Mouse (Mus musculus) CH12.LX (cell line): Measurements from ENCODE around the gene Ccdc142. TPM values are rescaled to one million over a fixed set of nuclear protein-coding genes. Genes with fewer than 3 reads are reported as not detected.
A peak's percentile ranks its signal among the peaks of the same experiment; 100 is the strongest.

Experiments
- DNase-seq: peaks from one replicate; pipeline ENCODE4 v3.0.0-alpha.2; 2013; ENCODE audit errors: extremely low read depth
- H3K27ac ChIP-seq: 2 replicates; pipeline ENCODE4 v1.5.1; 2012; ENCODE audit warnings: low read depth, mild to moderate bottlenecking, control low read depth, moderate library complexity; ENCODE audit not compliant: insufficient read depth
- H3K27me3 ChIP-seq: replicated peaks from 2 replicates; pipeline ENCODE3; 2012; ENCODE audit warnings: inconsistent platforms
- H3K36me3 ChIP-seq, 2 experiments: replicated peaks in 1 of 2; 2 replicates each; pipeline versions ENCODE3 to v1.6.1; 2012; ENCODE audit warnings: inconsistent platforms in 1 of 2, low read length in 1 of 2, mild to moderate bottlenecking in 1 of 2, mixed read lengths in 1 of 2, moderate library complexity in 1 of 2; ENCODE audit not compliant: control insufficient read depth in 1 of 2, insufficient read depth in 1 of 2
- H3K4me1 ChIP-seq, 2 experiments: 2 replicates each; pipeline ENCODE4 v1.6.1; 2012; ENCODE audit warnings: inconsistent platforms in 1 of 2, moderate library complexity in 1 of 2; ENCODE audit not compliant: insufficient read depth in 2 of 2, control insufficient read depth in 1 of 2
- H3K4me2 ChIP-seq: 2 replicates; pipeline ENCODE4 v1.6.1; 2012; ENCODE audit warnings: low read depth, mild to moderate bottlenecking, control low read depth; ENCODE audit not compliant: poor library complexity, insufficient read depth, severe bottlenecking
- H3K4me3 ChIP-seq, 3 experiments: fragments of 150-350 bp in 1 of 3; sonication (generic) in 1 of 3; replicated peaks in 1 of 3; 2 replicates each; pipeline versions ENCODE3 to v1.5.1; 2011 to 2012; ENCODE audit warnings: low read depth in 2 of 3, low read length in 2 of 3, mild to moderate bottlenecking in 2 of 3, moderate library complexity in 2 of 3, control low read depth in 1 of 3, improper control_type of control experiment in 1 of 3, inconsistent platforms in 1 of 3, mixed read lengths in 1 of 3; ENCODE audit not compliant: poor library complexity in 1 of 3
- H3K79me2 ChIP-seq: replicated peaks from 2 replicates; pipeline ENCODE4 v1.6.1; 2012; ENCODE audit warnings: mild to moderate bottlenecking, moderate library complexity; ENCODE audit not compliant: control insufficient read depth, poor library complexity, insufficient read depth, severe bottlenecking; ENCODE audit errors: extremely low read depth
- H3K9ac ChIP-seq: 2 replicates; pipeline ENCODE4 v1.6.1; 2012; ENCODE audit warnings: low read depth, mild to moderate bottlenecking, control low read depth, moderate library complexity; ENCODE audit not compliant: insufficient read depth
- H3K9me3 ChIP-seq: replicated peaks from 2 replicates; pipeline ENCODE3; 2012; ENCODE audit warnings: low read length, inconsistent platforms, mixed read lengths
- BHLHE40 ChIP-seq: IDR thresholded peaks from 2 replicates; pipeline ENCODE4 v1.6.1; 2011; ENCODE audit warnings: mild to moderate bottlenecking, low read depth, low read length, improper control_type of control experiment
- CHD1 ChIP-seq: IDR thresholded peaks from 2 replicates; pipeline ENCODE4 v1.6.1; 2012; ENCODE audit warnings: low read depth, low read length, improper control_type of control experiment, inconsistent platforms
- CHD2 ChIP-seq: IDR thresholded peaks from 2 replicates; pipeline ENCODE4 v1.6.1; 2011; ENCODE audit warnings: low read length, improper control_type of control experiment
- CTCF ChIP-seq, 2 experiments: IDR thresholded peaks in 1 of 2; conservative IDR thresholded peaks in 1 of 2; 2 replicates each; pipeline ENCODE4 v1.5.1; 2011 to 2012; ENCODE audit warnings: low read depth in 2 of 2, low read length in 2 of 2, improper control_type of control experiment in 1 of 2, inconsistent platforms in 1 of 2, mild to moderate bottlenecking in 1 of 2, moderate library complexity in 1 of 2
- E2F4 ChIP-seq: IDR thresholded peaks from 2 replicates; pipeline ENCODE4 v1.6.1; 2011; ENCODE audit warnings: low read depth, low read length, improper control_type of control experiment; ENCODE audit not compliant: insufficient replicate concordance
- ELF1 ChIP-seq: IDR thresholded peaks from 2 replicates; pipeline ENCODE4 v1.6.1; 2014; ENCODE audit warnings: low read depth, mild to moderate bottlenecking, inconsistent platforms, low read length, improper control_type of control experiment
- EP300 ChIP-seq: IDR thresholded peaks from 2 replicates; pipeline ENCODE4 v1.6.1; 2011; ENCODE audit warnings: low read length, improper control_type of control experiment
- ETS1 ChIP-seq: conservative IDR thresholded peaks from 2 replicates; pipeline ENCODE4 v1.6.1; 2012; ENCODE audit warnings: low read depth, mild to moderate bottlenecking, inconsistent platforms, low read length, improper control_type of control experiment, moderate library complexity
- GABPA ChIP-seq: IDR thresholded peaks from 2 replicates; pipeline ENCODE4 v1.6.1; 2012; ENCODE audit warnings: low read depth, low read length, improper control_type of control experiment, inconsistent platforms; ENCODE audit not compliant: insufficient replicate concordance
- HCFC1 ChIP-seq: IDR thresholded peaks from 2 replicates; pipeline ENCODE4 v1.6.1; 2012; ENCODE audit warnings: low read depth, mild to moderate bottlenecking, inconsistent platforms, low read length, improper control_type of control experiment
- IRF4 ChIP-seq: IDR thresholded peaks from 2 replicates; pipeline ENCODE4 v1.6.1; 2014; ENCODE audit warnings: low read depth, mild to moderate bottlenecking, inconsistent platforms, low read length, improper control_type of control experiment
- JUN ChIP-seq: IDR thresholded peaks from 2 replicates; pipeline ENCODE4 v1.6.1; 2011; ENCODE audit warnings: low read depth, mild to moderate bottlenecking, low read length, improper control_type of control experiment, moderate library complexity; ENCODE audit not compliant: insufficient read depth
- JUND ChIP-seq: conservative IDR thresholded peaks from 2 replicates; pipeline ENCODE4 v1.6.1; 2011; ENCODE audit warnings: low read depth, low read length, improper control_type of control experiment
- KAT2A ChIP-seq: IDR thresholded peaks from 2 replicates; pipeline ENCODE4 v1.6.1; 2012; ENCODE audit warnings: low read length, improper control_type of control experiment, inconsistent platforms; ENCODE audit not compliant: insufficient replicate concordance
- MAFK ChIP-seq: IDR thresholded peaks from 2 replicates; pipeline ENCODE4 v1.6.1; 2011; ENCODE audit warnings: low read length, improper control_type of control experiment; ENCODE audit not compliant: insufficient replicate concordance
- MAX ChIP-seq: IDR thresholded peaks from 2 replicates; pipeline ENCODE4 v1.6.1; 2011; ENCODE audit warnings: low read length, improper control_type of control experiment
- MAZ ChIP-seq: IDR thresholded peaks from 2 replicates; pipeline ENCODE4 v1.6.1; 2012; ENCODE audit warnings: low read depth, mild to moderate bottlenecking, inconsistent platforms, low read length, improper control_type of control experiment, moderate library complexity
- MEF2A ChIP-seq: IDR thresholded peaks from 2 replicates; pipeline ENCODE4 v1.6.1; 2014; ENCODE audit warnings: low read depth, mild to moderate bottlenecking, inconsistent platforms, low read length, improper control_type of control experiment, borderline replicate concordance
- MXI1 ChIP-seq: IDR thresholded peaks from 2 replicates; pipeline ENCODE4 v1.6.1; 2011; ENCODE audit warnings: mild to moderate bottlenecking, low read depth, low read length, improper control_type of control experiment
- MYC ChIP-seq: IDR thresholded peaks from 2 replicates; pipeline ENCODE4 v1.6.1; 2011; ENCODE audit warnings: low read depth, mild to moderate bottlenecking, improper control_type of control experiment, low read length
- NELFE ChIP-seq: IDR thresholded peaks from 2 replicates; pipeline ENCODE4 v1.6.1; 2011; ENCODE audit warnings: low read depth, low read length, improper control_type of control experiment
- NRF1 ChIP-seq: IDR thresholded peaks from 2 replicates; pipeline ENCODE4 v1.6.1; 2014; ENCODE audit warnings: low read depth, mild to moderate bottlenecking, inconsistent platforms, low read length, improper control_type of control experiment, moderate library complexity
- PAX5 ChIP-seq: IDR thresholded peaks from 2 replicates; pipeline ENCODE4 v1.6.1; 2012; ENCODE audit warnings: low read length, inconsistent platforms, mixed read lengths
- POLR2A ChIP-seq: IDR thresholded peaks from 2 replicates; pipeline ENCODE4 v1.6.1; 2011; ENCODE audit warnings: low read depth, mild to moderate bottlenecking, improper control_type of control experiment, low read length
- POLR2AphosphoS2 ChIP-seq: IDR thresholded peaks from 2 replicates; pipeline ENCODE4 v1.6.1; 2011; ENCODE audit warnings: low read depth, low read length, improper control_type of control experiment
- RAD21 ChIP-seq: IDR thresholded peaks from 2 replicates; pipeline ENCODE4 v1.6.1; 2011; ENCODE audit warnings: low read depth, mild to moderate bottlenecking, low read length, improper control_type of control experiment, moderate library complexity
- RCOR1 ChIP-seq: conservative IDR thresholded peaks from 2 replicates; pipeline ENCODE4 v1.6.1; 2012; ENCODE audit warnings: low read depth, mild to moderate bottlenecking, inconsistent platforms, low read length, improper control_type of control experiment
- SIN3A ChIP-seq: IDR thresholded peaks from 2 replicates; pipeline ENCODE4 v1.6.1; 2012; ENCODE audit warnings: low read length, improper control_type of control experiment, inconsistent platforms
- SMC3 ChIP-seq: IDR thresholded peaks from 2 replicates; pipeline ENCODE4 v1.6.1; 2011; ENCODE audit warnings: low read depth, low read length, improper control_type of control experiment
- TBP ChIP-seq: conservative IDR thresholded peaks from 2 replicates; pipeline ENCODE4 v1.6.1; 2011; ENCODE audit warnings: low read depth, low read length, improper control_type of control experiment
- TCF12 ChIP-seq: IDR thresholded peaks from 2 replicates; pipeline ENCODE4 v1.6.1; 2014; ENCODE audit warnings: low read depth, mild to moderate bottlenecking, inconsistent platforms, low read length, improper control_type of control experiment
- UBTF ChIP-seq: IDR thresholded peaks from 2 replicates; pipeline ENCODE4 v1.6.1; 2012; ENCODE audit warnings: low read depth, mild to moderate bottlenecking, inconsistent platforms, low read length, improper control_type of control experiment, moderate library complexity
- USF1 ChIP-seq: IDR thresholded peaks from 2 replicates; pipeline ENCODE4 v1.6.1; 2014; ENCODE audit warnings: low read depth, mild to moderate bottlenecking, inconsistent platforms, low read length, improper control_type of control experiment
- USF2 ChIP-seq: conservative IDR thresholded peaks from 2 replicates; pipeline ENCODE4 v1.6.1; 2011; ENCODE audit warnings: low read depth, low read length, improper control_type of control experiment
- ZC3H11A ChIP-seq: IDR thresholded peaks from 2 replicates; pipeline ENCODE4 v1.6.1; 2012; ENCODE audit warnings: low read depth, mild to moderate bottlenecking, inconsistent platforms, low read length, improper control_type of control experiment
- ZKSCAN1 ChIP-seq: IDR thresholded peaks from 2 replicates; pipeline ENCODE4 v1.6.1; 2012; ENCODE audit warnings: low read depth, inconsistent platforms, low read length, improper control_type of control experiment, borderline replicate concordance
- ZMIZ1 ChIP-seq: IDR thresholded peaks from 2 replicates; pipeline ENCODE4 v1.6.1; 2012; ENCODE audit warnings: low read depth, mild to moderate bottlenecking, inconsistent platforms, low read length, improper control_type of control experiment
- ZNF384 ChIP-seq: IDR thresholded peaks from 2 replicates; pipeline ENCODE4 v1.6.1; 2012; ENCODE audit warnings: low read depth, low read length, improper control_type of control experiment, inconsistent platforms
- dilution Hi-C: fragments of 300-500 bp; cut with MboI; formaldehyde crosslinking; loops from 2 replicates; pipeline ENCODE4 v1.14.3; 2020; ENCODE audit warnings: low sequenced_read_pairs; ENCODE audit not compliant: extremely low pct_unique_long_range_greater_than_20kb, extremely low pct_ligation_motif_present
- in situ Hi-C: fragments of 300-500 bp; cut with MboI; formaldehyde crosslinking; loops from 3 replicates; pipeline ENCODE4 v1.14.3; 2019; ENCODE audit warnings: low sequenced_read_pairs, low pct_ligation_motif_present, low pct_unique_long_range_greater_than_20kb, mixed read lengths
- polyA plus RNA-seq: library from polyadenylated mRNA; unstranded; fragments of >175 nt; gene quantifications from 2 replicates; pipeline ENCODE4 v1.2.1, GENCODE M21; 2012; ENCODE audit warnings: low read depth; ENCODE audit not compliant: insufficient read length
- total RNA-seq, 2 experiments: library from RNA; depleted of rRNA; stranded (reverse); fragments of 300-350 nt in 1 of 2; fragments of >200 nt in 1 of 2; gene quantifications; 2 replicates each; pipeline ENCODE4 v1.2.3; 2012 to 2014

Gene Ccdc142
- total and polyA plus RNA-seq, 3 experiments: 0.38 to 3.1 (median 1.7) TPM

- H3K9ac ChIP-seq: peak within 1 kb of the TSS; percentile 93
- H3K4me2 ChIP-seq: peak within 1 kb of the TSS; percentile 93
- in situ Hi-C loops: no loop called here
- H3K4me1 ChIP-seq: peaks cover 8 to 43% of the 10 kb centered on the region in 2 experiments
- peak within 1 kb of the TSS; percentile 88 to 98 (median 96) for H3K4me3 ChIP-seq
- H3K9me3 ChIP-seq: no peaks in the 10 kb centered on the region
- H3K27me3 ChIP-seq: no peaks in the 10 kb centered on the region
- H3K79me2 ChIP-seq: peaks cover 38% of the 10 kb centered on the region
- dilution Hi-C loops: no loop called here
- DNase-seq: no peak
- peaks cover 36 to 69% of the 10 kb centered on the region in 2 experiments for H3K36me3 ChIP-seq
- TF ChIP-seq BHLHE40: 0 out of 2 replicates have a peak, but pooled peaks have one; percentile 12
- TF ChIP-seq MAFK: no peak
- no peak for TF ChIP-seq RCOR1
- no peak for TF ChIP-seq ZC3H11A
- no peak for TF ChIP-seq ZMIZ1
- TF ChIP-seq RAD21: peak; percentile 41
- TF ChIP-seq TCF12: no peak
- TF ChIP-seq ZKSCAN1: no peak
- TF ChIP-seq IRF4: peak; percentile 35; the same call in 1 of the 2 replicates
- no peak; the same call in 1 of the 2 replicates for TF ChIP-seq MXI1
- TF ChIP-seq POLR2AphosphoS2: no peak
- no peak for TF ChIP-seq ZNF384
- no peak for TF ChIP-seq ETS1
- no peak for TF ChIP-seq POLR2A
- TF ChIP-seq EP300: no peak
- no peak for TF ChIP-seq MEF2A
- no peak for TF ChIP-seq CHD2
- TF ChIP-seq MYC: no peak; the same call in 1 of the 2 replicates
- TF ChIP-seq NRF1: no peak
- TF ChIP-seq HCFC1: no peak
- TF ChIP-seq NELFE: no peak
- no peak for TF ChIP-seq PAX5
- peak; percentile 72 for TF ChIP-seq SMC3
- no peak for TF ChIP-seq GABPA
- TF ChIP-seq KAT2A: no peak
- TF ChIP-seq E2F4: no peak
- no peak for TF ChIP-seq JUND
- TF ChIP-seq USF2: no peak
- 0 out of 2 replicates have a peak, but pooled peaks have one; percentile 13 for TF ChIP-seq UBTF
- TF ChIP-seq ELF1: no peak
- peak in 1 of 2 experiments; percentile 63; a peak in 2 of 4 replicates for TF ChIP-seq CTCF (conservative IDR thresholded peaks at IDR 0.05 in 1 of 2, IDR thresholded peaks at IDR 0.05 in 1 of 2; ENCODE audit: low read depth in 2 of 2, low read length in 2 of 2)
- no peak for TF ChIP-seq MAZ
- TF ChIP-seq CHD1: no peak
- TF ChIP-seq TBP: no peak
- no peak for TF ChIP-seq JUN
- TF ChIP-seq MAX: peak; percentile 75
- TF ChIP-seq USF1: no peak
- TF ChIP-seq SIN3A: peak; percentile 2; the same call in 1 of the 2 replicates
- peak within 1 kb of the TSS; percentile 73 for H3K27ac ChIP-seq
Measured at GRCm38 (mm10) chr6:83054871-83055431, 46.5 kb upstream of the Ccdc142 start, which contains the start of gene Htra2. Htra2 (minus strand) TSS chr6:83055273.
